Mouse (Mus musculus) spleen, postnatal 10 days (tissue): ENCODE data around the gene Usp5.
"Not testable (repeated sequence)": the region's sequence is repeated elsewhere in the genome, so short reads cannot be mapped to it uniquely, and the experiment has no call there.

Experiments
- DNase-seq, 2 experiments: peaks; one replicate each; pipeline ENCODE4 v3.0.0; 2021 to 2022; ENCODE audit warnings: low spot score in 2 of 2

Gene Usp5

GRCm38 (mm10) chr6:124811701-124812560 lies 17.4 kb downstream of the Usp5 start:
- DNase-seq = no peak

- no peak for DNase-seq
Observed at GRCm38 (mm10) chr6:124811403-124811665, 17.9 kb downstream of the Usp5 start.

DNA sequence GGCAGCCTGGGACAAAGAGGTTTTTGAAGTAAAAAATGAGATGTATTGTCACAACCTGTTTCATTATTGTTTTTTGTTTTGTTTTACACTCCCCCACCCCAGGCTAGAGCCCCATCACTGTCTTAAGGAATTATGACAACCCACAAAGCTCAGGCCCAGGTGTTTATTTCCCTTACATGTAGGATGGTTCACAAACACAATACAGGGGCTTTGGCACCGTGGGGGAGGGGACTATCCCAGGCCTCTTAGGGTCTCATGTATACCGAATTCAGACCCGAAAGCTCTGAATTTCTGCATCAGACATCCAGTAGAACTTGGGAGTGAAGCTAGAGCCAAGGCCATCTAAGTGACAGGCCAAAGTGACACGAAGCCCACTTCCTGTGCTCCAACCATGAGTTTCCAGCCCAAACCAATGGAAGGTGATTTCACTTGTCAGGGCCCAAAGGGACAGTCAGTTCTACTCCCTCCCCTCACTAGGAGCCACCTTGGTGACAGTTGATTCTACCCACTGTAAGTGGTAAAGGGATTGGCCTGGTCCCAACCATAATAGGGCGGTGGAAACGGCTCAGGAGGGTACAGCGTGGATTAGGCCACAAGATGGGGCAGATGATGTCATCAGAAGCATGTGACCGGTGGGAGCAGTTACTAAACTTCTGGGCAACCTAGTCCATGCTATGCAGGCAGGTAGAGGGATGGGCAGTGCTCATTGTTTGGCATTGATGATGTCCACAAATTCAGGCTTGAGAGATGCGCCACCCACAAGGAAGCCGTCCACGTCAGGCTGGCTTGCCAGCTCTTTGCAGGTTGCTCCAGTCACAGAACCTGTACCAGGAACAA lies 18.5 kb downstream of the Usp5 start:
- DNase-seq = not testable (repeated sequence)

DNA sequence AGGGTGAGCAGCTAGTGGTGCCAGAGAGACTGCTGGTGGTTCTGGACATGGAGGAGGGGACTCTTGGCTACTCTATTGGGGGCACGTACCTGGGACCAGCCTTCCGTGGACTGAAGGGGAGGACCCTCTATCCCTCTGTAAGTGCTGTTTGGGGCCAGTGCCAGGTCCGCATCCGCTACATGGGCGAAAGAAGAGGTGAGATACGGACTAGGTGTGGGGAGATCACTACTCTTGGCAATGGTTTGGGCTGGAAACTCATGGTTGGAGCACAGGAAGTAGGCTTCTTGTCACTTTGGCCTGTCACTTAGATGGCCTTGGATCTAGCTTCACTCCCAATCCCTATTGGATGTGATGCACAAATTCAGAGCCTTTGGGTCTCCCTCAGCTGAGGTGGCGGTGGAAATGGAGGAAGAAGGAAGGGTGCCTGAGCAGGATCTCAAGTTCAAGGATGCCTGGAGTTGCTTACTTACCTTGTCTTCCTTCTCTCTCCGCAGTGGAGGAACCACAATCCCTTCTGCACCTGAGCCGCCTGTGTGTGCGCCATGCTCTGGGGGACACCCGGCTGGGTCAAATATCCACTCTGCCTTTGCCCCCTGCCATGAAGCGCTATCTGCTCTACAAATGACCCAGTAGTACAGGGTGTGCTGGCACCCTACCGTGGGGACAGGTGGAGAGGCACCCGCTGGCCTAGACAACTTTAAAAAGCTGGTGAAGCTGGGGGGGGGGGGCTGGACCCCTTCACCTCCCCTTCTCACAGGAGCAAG lies 19.3 kb downstream of the Usp5 start:
- no peak for DNase-seq

DNA sequence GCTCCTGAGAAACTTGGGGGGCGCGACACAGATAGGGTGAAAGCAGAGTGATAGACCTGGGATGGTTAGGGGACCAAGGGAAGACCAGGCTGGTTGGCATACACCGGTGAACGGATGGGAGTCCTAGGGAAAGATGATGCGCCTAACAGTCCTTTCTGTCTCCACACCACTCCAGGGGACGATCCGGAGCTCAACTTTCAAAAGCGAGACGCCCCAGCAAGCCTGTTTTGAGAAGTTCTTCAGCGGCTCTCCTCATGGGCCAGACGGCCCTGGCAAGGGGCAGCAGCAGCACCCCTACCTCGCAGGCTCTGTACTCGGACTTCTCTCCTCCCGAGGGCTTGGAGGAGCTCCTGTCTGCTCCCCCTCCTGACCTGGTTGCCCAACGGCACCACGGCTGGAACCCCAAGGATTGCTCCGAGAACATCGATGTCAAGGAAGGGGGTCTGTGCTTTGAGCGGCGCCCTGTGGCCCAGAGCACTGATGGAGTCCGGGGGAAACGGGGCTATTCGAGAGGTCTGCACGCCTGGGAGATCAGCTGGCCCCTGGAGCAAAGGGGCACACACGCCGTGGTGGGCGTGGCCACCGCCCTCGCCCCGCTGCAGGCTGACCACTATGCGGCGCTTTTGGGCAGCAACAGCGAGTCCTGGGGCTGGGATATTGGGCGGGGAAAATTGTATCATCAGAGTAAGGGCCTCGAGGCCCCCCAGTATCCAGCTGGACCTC lies 20.1 kb downstream of the Usp5 start:
- peak; percentile 86 to 87 for DNase-seq

DNA sequence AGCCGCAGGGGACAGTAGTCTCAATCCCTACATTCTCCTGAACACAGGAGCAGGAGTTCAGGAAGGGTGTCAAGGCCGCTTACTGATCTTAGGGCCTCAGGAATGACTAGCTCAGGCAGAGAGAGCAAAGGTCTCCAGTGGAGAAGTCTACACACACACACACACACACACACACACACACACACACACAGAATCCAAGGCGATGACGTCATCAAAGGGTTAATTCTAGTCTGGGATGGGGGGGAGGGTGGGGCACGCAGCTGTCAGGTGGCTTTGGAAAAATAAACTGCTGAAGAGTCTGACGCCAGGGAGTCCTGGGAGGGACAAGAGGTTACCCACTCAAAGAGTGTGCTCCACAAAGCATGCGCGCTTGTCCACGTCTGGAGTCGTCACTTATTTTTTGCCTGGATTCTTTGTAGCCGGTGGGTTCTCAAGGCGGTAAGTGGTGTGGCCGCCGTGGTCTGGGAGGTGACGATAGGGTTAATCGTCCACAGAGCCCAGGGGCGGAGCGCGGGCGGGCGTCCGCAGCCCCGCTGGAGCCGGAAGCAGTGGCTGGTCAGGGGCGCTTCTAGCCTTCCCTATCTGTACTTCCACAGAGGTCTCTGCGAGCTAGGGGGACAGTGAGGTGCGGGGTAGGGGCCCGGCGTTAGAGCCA lies 20.8 kb downstream of the Usp5 start, which contains the start of gene Spsb2:
Gene Spsb2, plus strand, starts transcription at position 304 of the 655 bp plus-strand sequence.
- peak; percentile 66 to 73 for DNase-seq

GRCm38 (mm10) chr6:124807986-124808357 lies 21.3 kb downstream of the Usp5 start:
- DNase-seq = no peak

GRCm38 (mm10) chr6:124807366-124807765 lies 21.9 kb downstream of the Usp5 start:
- no peak for DNase-seq

DNA sequence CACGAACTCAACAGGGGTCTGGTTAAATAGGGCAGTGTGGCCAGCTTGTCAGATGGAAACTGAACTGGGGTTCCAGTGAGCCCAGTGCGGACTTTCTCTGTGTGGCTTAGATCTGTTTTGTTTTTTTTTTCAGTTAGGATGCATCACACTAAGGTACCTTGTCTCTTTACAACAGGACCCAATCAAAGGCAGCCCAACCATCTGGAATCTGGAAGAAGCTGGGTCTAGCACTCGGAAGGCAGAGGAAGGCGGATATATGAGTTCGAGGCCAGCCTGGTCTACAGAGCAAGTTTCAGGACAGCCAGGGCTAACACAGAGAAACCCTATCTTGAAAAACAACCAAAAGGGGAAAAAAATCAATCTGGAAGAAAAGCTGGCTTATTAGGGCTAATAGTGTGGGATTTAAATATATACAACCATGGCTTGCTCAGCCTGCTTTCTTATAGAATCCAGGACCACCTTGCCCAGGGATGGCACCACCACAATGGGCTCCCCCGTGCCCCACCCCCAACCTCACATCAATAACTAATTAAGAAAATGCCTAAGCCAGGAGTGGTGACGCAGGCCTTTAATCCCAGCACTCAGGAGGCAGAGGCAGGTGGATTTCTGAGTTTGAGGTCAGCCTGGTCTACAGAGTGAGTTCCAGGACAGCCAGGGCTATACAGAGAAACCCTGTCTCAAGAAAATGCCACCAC lies 22.7 kb downstream of the Usp5 start:
- no peak for DNase-seq

GRCm38 (mm10) chr6:124805341-124806321 lies 23.7 kb downstream of the Usp5 start:
- DNase-seq = peak; percentile 60 to 91

- no peak for DNase-seq
Observed at GRCm38 (mm10) chr6:124804341-124804740, 24.9 kb downstream of the Usp5 start.

DNA sequence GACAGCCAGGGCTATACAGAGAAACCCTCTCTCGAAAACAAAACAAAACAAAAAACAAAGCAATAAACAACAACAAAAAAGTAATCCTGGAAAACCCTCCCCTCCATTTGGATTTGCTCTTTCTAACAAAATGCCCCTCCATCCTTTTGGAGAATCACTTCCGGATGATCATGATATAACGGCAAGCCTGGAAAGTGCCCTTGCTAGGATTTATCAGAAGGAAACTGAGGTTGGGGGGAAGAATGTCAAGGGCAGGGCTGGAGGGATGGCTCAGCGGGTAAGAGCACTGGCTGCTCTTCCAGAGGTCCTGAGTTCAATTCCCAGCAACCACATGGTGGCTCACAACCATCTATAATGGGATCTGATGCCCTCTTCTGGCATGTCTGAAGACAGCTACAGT lies 25.6 kb downstream of the Usp5 start:
- DNase-seq = not testable (repeated sequence)

- DNase-seq = no peak
Observed at GRCm38 (mm10) chr6:124803061-124803460, 26.2 kb downstream of the Usp5 start.

DNA sequence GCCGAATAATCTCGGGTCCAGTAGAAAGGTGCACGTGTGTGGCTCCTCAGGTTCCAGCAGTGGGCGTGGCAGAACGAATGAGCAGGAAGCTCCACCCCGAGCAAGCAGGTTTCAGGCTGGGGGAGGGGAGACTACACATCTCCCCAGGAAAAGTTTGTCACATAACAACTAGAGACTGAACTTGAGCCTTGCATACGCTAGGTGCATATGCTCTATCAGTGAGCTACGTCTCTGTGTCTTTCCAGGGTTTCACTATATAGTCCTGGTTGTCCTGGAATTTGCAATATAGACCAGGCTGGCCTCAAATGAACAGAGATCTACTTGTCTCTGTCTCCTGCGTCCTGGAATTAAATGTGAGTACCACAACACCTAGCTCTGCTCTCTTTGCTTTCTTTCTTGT lies 26.9 kb downstream of the Usp5 start:
- not testable (repeated sequence) for DNase-seq

GRCm38 (mm10) chr6:124796200-124796599 lies 33.1 kb downstream of the Usp5 start:
- no peak for DNase-seq

GRCm38 (mm10) chr6:124795781-124796180 lies 33.5 kb downstream of the Usp5 start:
- no peak for DNase-seq

- DNase-seq = no peak
Observed at GRCm38 (mm10) chr6:124791911-124792310, 37.4 kb downstream of the Usp5 start.

- DNase-seq = no peak
Observed at GRCm38 (mm10) chr6:124790121-124790520, 39.2 kb downstream of the Usp5 start.

DNA sequence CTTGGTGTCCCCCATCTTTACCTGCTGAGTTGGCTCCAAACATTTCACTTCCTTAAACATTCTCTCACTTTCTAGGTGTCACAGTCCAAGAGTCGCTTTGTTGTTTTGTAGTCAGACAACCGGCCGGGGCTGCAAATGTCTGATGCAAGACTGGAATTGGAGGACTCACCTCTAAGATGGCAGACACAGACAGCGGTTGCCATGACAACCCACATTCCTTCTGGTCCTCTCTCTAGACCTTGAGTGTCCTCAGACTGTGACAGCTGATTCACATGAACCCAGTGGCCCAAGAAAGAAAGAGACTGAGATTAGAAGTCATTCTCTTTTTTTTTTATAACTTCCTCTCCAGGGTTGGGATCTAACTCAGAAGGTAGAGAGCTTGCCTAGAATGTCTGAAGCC lies 39.8 kb downstream of the Usp5 start:
- no peak for DNase-seq
